Mouse (Mus musculus) C2C12 (cell line): Measurements from ENCODE around the gene Pomp. TPM values are rescaled to one million over a fixed set of nuclear protein-coding genes. Genes with fewer than 3 reads are reported as not detected.
"Not testable (repeated sequence)": the region's sequence is repeated elsewhere in the genome, so short reads cannot be mapped to it uniquely, and the experiment has no call there.

ENCODE experiments used
- H3K27me3 ChIP-seq: one replicate; pipeline ENCODE4 v1.6.1; 2011; ENCODE audit not compliant: control insufficient read depth, insufficient read depth, insufficient read length
- H3K36me3 ChIP-seq: one replicate; pipeline ENCODE4 v1.6.1; 2011; ENCODE audit not compliant: control insufficient read depth, insufficient read depth
- H3K4me3 ChIP-seq: one replicate; pipeline ENCODE4 v1.5.1; 2011; ENCODE audit warnings: mild to moderate bottlenecking, control low read depth; ENCODE audit not compliant: poor library complexity, insufficient read depth, severe bottlenecking
- H3K79me2 ChIP-seq: one replicate; pipeline ENCODE4 v1.6.1; 2011; ENCODE audit not compliant: control insufficient read depth, insufficient read depth
- H3K79me3 ChIP-seq: one replicate; pipeline ENCODE4 v1.6.1; 2011; ENCODE audit warnings: low read depth, control low read depth
- H3ac ChIP-seq: one replicate; pipeline ENCODE3; 2011; ENCODE audit warnings: low read depth; ENCODE audit not compliant: control insufficient read depth, insufficient read length
- CEBPB ChIP-seq: IDR thresholded peaks from one replicate; pipeline ENCODE4 v1.6.1; 2011; ENCODE audit warnings: low read depth, mild to moderate bottlenecking, control low read depth, moderate library complexity
- CTCF ChIP-seq: IDR thresholded peaks from one replicate; pipeline ENCODE4 v1.5.1; 2011; ENCODE audit not compliant: control insufficient read depth, insufficient read depth, insufficient read length
- FOSL1 ChIP-seq: IDR thresholded peaks from one replicate; pipeline ENCODE4 v1.8.0; 2011; ENCODE audit warnings: mild to moderate bottlenecking, low read length; ENCODE audit not compliant: poor library complexity, insufficient read depth, severe bottlenecking
- MAX ChIP-seq: IDR thresholded peaks from one replicate; pipeline ENCODE4 v1.6.1; 2011; ENCODE audit warnings: mild to moderate bottlenecking, control low read depth
- MYOD1 ChIP-seq: IDR thresholded peaks from one replicate; pipeline ENCODE4 v1.6.1; 2011; ENCODE audit warnings: low read depth; ENCODE audit not compliant: control insufficient read depth, insufficient read length
- MYOG ChIP-seq: IDR thresholded peaks from one replicate; pipeline ENCODE4 v1.6.1; 2011; ENCODE audit not compliant: control insufficient read depth, insufficient read length; ENCODE audit errors: extremely low read depth
- USF1 ChIP-seq: IDR thresholded peaks from one replicate; pipeline ENCODE4 v1.6.1; 2011; ENCODE audit warnings: low read depth, mild to moderate bottlenecking, control low read depth, moderate library complexity
- polyA plus RNA-seq: library from polyadenylated mRNA; unstranded; fragments of >200 nt; fragmentation: generic; extraction: Trizol; gene quantifications from one replicate; pipeline ENCODE4 v1.2.1, GENCODE M21; 2012; ENCODE audit warnings: missing spikeins

Gene Pomp
- polyA plus RNA-seq, 1 experiment, result 292 TPM

- no peaks in the 10 kb centered on the region for H3K79me2 ChIP-seq
- no peaks in the 10 kb centered on the region for H3K27me3 ChIP-seq
- peak overlapping the region; percentile 34 for H3K4me3 ChIP-seq
- H3K79me3 ChIP-seq, result no peaks in the 10 kb centered on the region
- no peaks in the 10 kb centered on the region for H3K36me3 ChIP-seq
- TF ChIP-seq MYOD1 (no peak), MAX (no peak), CEBPB (no peak), CTCF (no peak), MYOG (no peak), USF1 (no peak), FOSL1 (no peak)
- peak overlapping the region; percentile 61 for H3ac ChIP-seq
These were observed 33.6 kb downstream of the Pomp start for GRCm38 (mm10) chr5:147893766-147894454.

GRCm38 (mm10) chr5:147894455-147895076 lies 34.3 kb downstream of the Pomp start, which contains the start of gene Slc46a3:
Gene Slc46a3 (minus strand): TSS chr5:147894815.
- no peaks in the 10 kb centered on the region for H3K79me2 ChIP-seq
- peak within 1 kb of the TSS; percentile 34 for H3K4me3 ChIP-seq
- peak within 1 kb of the TSS; percentile 61 for H3ac ChIP-seq
- no peaks in the 10 kb centered on the region for H3K79me3 ChIP-seq
- TF ChIP-seq USF1, result no peak
- TF ChIP-seq FOSL1, result no peak
- no peak for TF ChIP-seq MAX
- no peak for TF ChIP-seq MYOG
- no peak for TF ChIP-seq MYOD1
- TF ChIP-seq CTCF, result no peak
- TF ChIP-seq CEBPB, result no peak
- peaks cover under 1% of the 10 kb centered on the region for H3K27me3 ChIP-seq
- no peaks in the 10 kb centered on the region for H3K36me3 ChIP-seq

- TF ChIP-seq CEBPB, result no peak
- no peak for TF ChIP-seq MYOG
- no peak for TF ChIP-seq MAX
- no peak for TF ChIP-seq USF1
- TF ChIP-seq MYOD1, result no peak
- TF ChIP-seq FOSL1, result no peak
- TF ChIP-seq CTCF, result no peak
- peaks cover 8% of the 10 kb centered on the region for H3K27me3 ChIP-seq
- H3ac ChIP-seq, result no peak overlapping the region
- no peaks in the 10 kb centered on the region for H3K36me3 ChIP-seq
- H3K4me3 ChIP-seq, result no peak overlapping the region
- H3K79me3 ChIP-seq, result no peaks in the 10 kb centered on the region
- H3K79me2 ChIP-seq, result no peaks in the 10 kb centered on the region
These were observed 35.4 kb downstream of the Pomp start for GRCm38 (mm10) chr5:147895436-147896198.

GRCm38 (mm10) chr5:147896501-147896900 lies 36.2 kb downstream of the Pomp start:
- not testable (repeated sequence) for H3K27me3 ChIP-seq, H3K36me3 ChIP-seq, H3K4me3 ChIP-seq, H3ac ChIP-seq, H3K79me3 ChIP-seq, H3K79me2 ChIP-seq

DNA sequence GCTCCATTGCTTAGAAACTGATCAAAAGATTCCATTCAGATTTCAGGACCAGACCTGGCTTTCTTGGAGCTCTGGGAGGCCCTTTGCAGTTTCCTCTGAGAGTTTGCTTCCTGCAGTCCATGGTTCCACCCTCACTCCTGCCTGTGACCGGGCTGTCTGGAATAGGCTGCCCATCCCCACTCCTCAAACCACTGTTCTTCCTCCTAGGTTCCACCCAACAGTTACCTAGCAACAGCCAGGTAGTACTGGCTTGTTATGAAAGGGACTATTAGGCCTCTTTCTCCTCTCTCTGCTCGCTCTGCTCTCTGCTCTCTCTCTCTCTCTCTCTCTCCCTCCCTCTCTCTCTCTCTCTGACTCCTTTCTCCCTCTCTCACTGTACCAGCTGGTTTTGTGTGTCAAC lies 38.0 kb downstream of the Pomp start:
- no peak for TF ChIP-seq FOSL1
- no peak for TF ChIP-seq MYOD1
- TF ChIP-seq USF1, result no peak
- TF ChIP-seq MAX, result no peak
- TF ChIP-seq CTCF, result no peak
- TF ChIP-seq MYOG, result no peak
- no peak for TF ChIP-seq CEBPB
- no peaks in the 10 kb centered on the region for H3K36me3 ChIP-seq
- H3ac ChIP-seq, result no peak overlapping the region
- peaks cover 8% of the 10 kb centered on the region for H3K27me3 ChIP-seq
- H3K4me3 ChIP-seq, result no peak overlapping the region
- H3K79me2 ChIP-seq, result no peaks in the 10 kb centered on the region
- no peaks in the 10 kb centered on the region for H3K79me3 ChIP-seq

- no peaks in the 10 kb centered on the region for H3K36me3 ChIP-seq
- H3K79me2 ChIP-seq, result no peaks in the 10 kb centered on the region
- no peak overlapping the region for H3K4me3 ChIP-seq
- no peaks in the 10 kb centered on the region for H3K79me3 ChIP-seq
- no peak for TF ChIP-seq MAX
- TF ChIP-seq FOSL1, result no peak
- TF ChIP-seq CTCF, result no peak
- no peak for TF ChIP-seq MYOD1
- TF ChIP-seq MYOG, result no peak
- TF ChIP-seq CEBPB, result no peak
- no peak for TF ChIP-seq USF1
- H3K27me3 ChIP-seq, result peaks cover 8% of the 10 kb centered on the region
- H3ac ChIP-seq, result no peak overlapping the region
These were observed 38.8 kb downstream of the Pomp start for GRCm38 (mm10) chr5:147898968-147899549.
